Mouse (Mus musculus): ENCODE measurements at regions not wholly inside any gene's neighbourhood (a gene's known extent, or its start where the extent isn't known, plus 50 kb on each side); places are given as distances from the start of the nearest gene placed in this dataset.

- no peak overlapping the region for H3K9ac ChIP-seq
- no peaks in the 10 kb centered on the region; the same call in 1 of the 2 replicates for H3K27me3 ChIP-seq
- no peaks in the 10 kb centered on the region for H3K9me3 ChIP-seq
- no peak overlapping the region for H3K27ac ChIP-seq
- H3K36me3 ChIP-seq (replicated peaks) = no peaks in the 10 kb centered on the region
- H3K4me2 ChIP-seq = no peak overlapping the region
- no peak overlapping the region for H3K4me3 ChIP-seq (replicated peaks)
- H3K4me1 ChIP-seq = peaks cover 11% of the 10 kb centered on the region
- no peak for ATAC-seq (ENCODE audit: low FRiP score)
- 84% methylated on average over 4 of the region's 4 CpGs for WGBS
Observed at GRCm38 (mm10) chr10:19460164-19460563, 103.8 kb downstream of the Olig3 start.

GRCm38 (mm10) chr10:19463800-19464199 lies 107.5 kb downstream of the Olig3 start:
- Histone ChIP-seq H3K9ac (no peak overlapping the region), H3K36me3 (replicated peaks) (no peaks in the 10 kb centered on the region), H3K4me3 (replicated peaks) (no peak overlapping the region), H3K9me3 (no peaks in the 10 kb centered on the region), H3K4me1 (peaks cover 11% of the 10 kb centered on the region), H3K27ac (no peak overlapping the region), H3K4me2 (no peak overlapping the region), H3K27me3 (no peaks in the 10 kb centered on the region)
- WGBS = 86% methylated on average over 3 of the region's 3 CpGs
- ATAC-seq (ENCODE audit: low FRiP score) = no peak

- WGBS = 23% methylated on average over 5 of the region's 5 CpGs
- no peaks in the 10 kb centered on the region for H3K36me3 ChIP-seq (replicated peaks)
- peaks cover 7% of the 10 kb centered on the region; the same call in 1 of the 2 replicates for H3K4me1 ChIP-seq
- H3K9me3 ChIP-seq = no peaks in the 10 kb centered on the region
- ATAC-seq (ENCODE audit: low FRiP score) = no peak
- no peak overlapping the region for H3K4me3 ChIP-seq (replicated peaks)
- no peaks in the 10 kb centered on the region for H3K27me3 ChIP-seq
- H3K4me2 ChIP-seq = no peak overlapping the region
- no peak overlapping the region for H3K27ac ChIP-seq
- no peak overlapping the region for H3K9ac ChIP-seq
Observed at GRCm38 (mm10) chr10:19464504-19464903, 108.2 kb downstream of the Olig3 start.

- Histone ChIP-seq H3K27ac (no peak overlapping the region), H3K27me3 (peaks cover 7% of the 10 kb centered on the region; the same call in 1 of the 2 replicates), H3K4me3 (replicated peaks) (no peak overlapping the region), H3K9ac (no peak overlapping the region), H3K4me2 (no peak overlapping the region), H3K36me3 (replicated peaks) (no peaks in the 10 kb centered on the region), H3K4me1 (no peaks in the 10 kb centered on the region), H3K9me3 (no peaks in the 10 kb centered on the region)
- no peak for ATAC-seq (ENCODE audit: low FRiP score)
- 70% methylated on average over 9 of the region's 9 CpGs for WGBS
Observed at GRCm38 (mm10) chr10:19471349-19472040, 115.2 kb downstream of the Olig3 start.

GRCm38 (mm10) chr10:19472066-19472465 lies 115.7 kb downstream of the Olig3 start:
- H3K27ac ChIP-seq = no peak overlapping the region
- no peaks in the 10 kb centered on the region for H3K36me3 ChIP-seq (replicated peaks)
- H3K4me1 ChIP-seq = no peaks in the 10 kb centered on the region
- no peak overlapping the region for H3K4me3 ChIP-seq (replicated peaks)
- no peak overlapping the region for H3K9ac ChIP-seq
- H3K27me3 ChIP-seq = peaks cover 7% of the 10 kb centered on the region; the same call in 1 of the 2 replicates
- ATAC-seq (ENCODE audit: low FRiP score) = no peak
- no peak overlapping the region for H3K4me2 ChIP-seq
- H3K9me3 ChIP-seq = no peaks in the 10 kb centered on the region
- 47% methylated on average over 6 of the region's 6 CpGs for WGBS

- no peaks in the 10 kb centered on the region for H3K4me1 ChIP-seq
- peaks cover 7% of the 10 kb centered on the region; the same call in 1 of the 2 replicates for H3K27me3 ChIP-seq
- no peak overlapping the region for H3K27ac ChIP-seq
- no peak overlapping the region for H3K9ac ChIP-seq
- no peaks in the 10 kb centered on the region for H3K36me3 ChIP-seq (replicated peaks)
- H3K9me3 ChIP-seq = no peaks in the 10 kb centered on the region
- ATAC-seq (ENCODE audit: low FRiP score) = no peak
- WGBS = 84% methylated on average over 3 of the region's 3 CpGs
- no peak overlapping the region for H3K4me2 ChIP-seq
- no peak overlapping the region for H3K4me3 ChIP-seq (replicated peaks)
Observed at GRCm38 (mm10) chr10:19472949-19473535, 116.7 kb downstream of the Olig3 start.

- H3K4me3 ChIP-seq (replicated peaks) = no peak overlapping the region
- H3K4me2 ChIP-seq = no peak overlapping the region
- 58% methylated on average over 15 of the region's 15 CpGs for WGBS
- ATAC-seq (ENCODE audit: low FRiP score) = no peak
- H3K36me3 ChIP-seq (replicated peaks) = no peaks in the 10 kb centered on the region
- H3K27me3 ChIP-seq = peaks cover 9% of the 10 kb centered on the region; the same call in 1 of the 2 replicates
- no peaks in the 10 kb centered on the region for H3K9me3 ChIP-seq
- H3K27ac ChIP-seq = no peak overlapping the region
- peaks cover 11% of the 10 kb centered on the region for H3K4me1 ChIP-seq
- H3K9ac ChIP-seq = no peak overlapping the region
Observed at GRCm38 (mm10) chr10:19485537-19486135, 106.1 kb upstream of the Ifngr1 start.

GRCm38 (mm10) chr10:19490500-19490899 lies 101.2 kb upstream of the Ifngr1 start:
- Histone ChIP-seq H3K27ac (no peak overlapping the region), H3K9me3 (no peaks in the 10 kb centered on the region), H3K4me2 (no peak overlapping the region), H3K36me3 (replicated peaks) (no peaks in the 10 kb centered on the region), H3K4me3 (replicated peaks) (no peak overlapping the region), H3K4me1 (peaks cover 4% of the 10 kb centered on the region; the same call in 1 of the 2 replicates), H3K27me3 (peaks cover 9% of the 10 kb centered on the region; the same call in 1 of the 2 replicates), H3K9ac (no peak overlapping the region)
- WGBS = 50% methylated on average over 8 of the region's 8 CpGs
- no peak for ATAC-seq (ENCODE audit: low FRiP score)

GRCm38 (mm10) chr10:19491513-19492380 lies 100.0 kb upstream of the Ifngr1 start:
- 71% methylated on average over 20 of the region's 21 CpGs for whole genome bisulfite sequencing
- Histone ChIP-seq H3K27me3 (peaks cover 9% of the 10 kb centered on the region; the same call in 1 of the 2 replicates), H3K9ac (no peak overlapping the region), H3K9me3 (no peaks in the 10 kb centered on the region), H3K27ac (no peak overlapping the region), H3K4me2 (no peak overlapping the region), H3K4me1 (no peaks in the 10 kb centered on the region), H3K36me3 (replicated peaks) (no peaks in the 10 kb centered on the region), H3K4me3 (replicated peaks) (no peak overlapping the region)
- ATAC-seq (ENCODE audit: low FRiP score) = no peak

- no peak for ATAC-seq (ENCODE audit: low FRiP score)
- H3K36me3 ChIP-seq (replicated peaks) = no peaks in the 10 kb centered on the region
- WGBS = 40% methylated on average over 9 of the region's 9 CpGs
- H3K4me2 ChIP-seq = no peak overlapping the region
- H3K4me1 ChIP-seq = no peaks in the 10 kb centered on the region
- H3K9me3 ChIP-seq = no peaks in the 10 kb centered on the region
- no peak overlapping the region for H3K4me3 ChIP-seq (replicated peaks)
- no peaks in the 10 kb centered on the region for H3K27me3 ChIP-seq
- no peak overlapping the region for H3K27ac ChIP-seq
- no peak overlapping the region for H3K9ac ChIP-seq
Observed at GRCm38 (mm10) chr10:19494461-19495105, 97.2 kb upstream of the Ifngr1 start.

GRCm38 (mm10) chr10:19498112-19498511 lies 93.6 kb upstream of the Ifngr1 start:
- no peak for ATAC-seq (ENCODE audit: low FRiP score)
- Histone ChIP-seq H3K27ac (no peak overlapping the region), H3K9me3 (0 out of 2 replicates have a peak, but pooled peaks cover 2% of the 10 kb centered on the region), H3K27me3 (no peaks in the 10 kb centered on the region), H3K9ac (no peak overlapping the region), H3K4me2 (no peak overlapping the region), H3K36me3 (replicated peaks) (no peaks in the 10 kb centered on the region), H3K4me1 (no peaks in the 10 kb centered on the region), H3K4me3 (replicated peaks) (no peak overlapping the region)
- 91% methylated on average over 4 of the region's 4 CpGs for WGBS
